Mouse (Mus musculus) spleen, adult 18-20 months (tissue): ENCODE data around the gene Med16.

Experiments
- DNase-seq, 2 experiments: peaks; one replicate each; pipeline ENCODE4 v3.0.0; 2022; ENCODE audit warnings: mixed read lengths in 2 of 2

Gene Med16

GRCm38 (mm10) chr10:79883297-79884084, 25.2 kb downstream of the Med16 start:
- DNase-seq, result peak; percentile 49 to 77

GRCm38 (mm10) chr10:79881981-79882380, 26.7 kb downstream of the Med16 start:
- no peak for DNase-seq

GRCm38 (mm10) chr10:79880721-79881120, 28.0 kb downstream of the Med16 start:
- no peak for DNase-seq

GRCm38 (mm10) chr10:79879527-79879926, 29.2 kb downstream of the Med16 start:
- no peak for DNase-seq

- no peak for DNase-seq
Observed at GRCm38 (mm10) chr10:79877757-79878156, 31.0 kb downstream of the Med16 start.

- peak in 1 of 2 experiments; percentile 49 for DNase-seq
Observed at GRCm38 (mm10) chr10:79877174-79877573, 31.5 kb downstream of the Med16 start.

- no peak for DNase-seq
Observed at GRCm38 (mm10) chr10:79874290-79874862, 34.3 kb downstream of the Med16 start, which contains the start of the genes Prtn3 and Plppr3. TSS of gene Prtn3 (plus strand) at chr10:79874476. TSS of gene Plppr3 (minus strand) at chr10:79874634.

- no peak for DNase-seq
Observed at GRCm38 (mm10) chr10:79873715-79874289, 34.9 kb downstream of the Med16 start.

- no peak for DNase-seq
Observed at GRCm38 (mm10) chr10:79873313-79873712, 35.4 kb downstream of the Med16 start.

GRCm38 (mm10) chr10:79872862-79873261, 35.9 kb downstream of the Med16 start:
- no peak for DNase-seq

- no peak for DNase-seq
Observed at GRCm38 (mm10) chr10:79871845-79872244, 36.9 kb downstream of the Med16 start.

- DNase-seq, result no peak
Observed at GRCm38 (mm10) chr10:79866601-79867000, 42.1 kb downstream of the Med16 start.

GRCm38 (mm10) chr10:79865801-79866295, 42.9 kb downstream of the Med16 start:
- no peak for DNase-seq

GRCm38 (mm10) chr10:79865189-79865601, 43.5 kb downstream of the Med16 start:
- DNase-seq, result no peak

GRCm38 (mm10) chr10:79864351-79865188, 44.2 kb downstream of the Med16 start:
- DNase-seq, result no peak

- no peak for DNase-seq
Observed at GRCm38 (mm10) chr10:79862925-79863324, 45.8 kb downstream of the Med16 start.

GRCm38 (mm10) chr10:79862049-79862788, 46.5 kb downstream of the Med16 start:
- no peak for DNase-seq

- no peak for DNase-seq
Observed at GRCm38 (mm10) chr10:79861230-79862048, 47.3 kb downstream of the Med16 start.

GRCm38 (mm10) chr10:79860079-79860911, 48.4 kb downstream of the Med16 start:
- DNase-seq, result no peak

- no peak for DNase-seq
Observed at GRCm38 (mm10) chr10:79859116-79859515, 49.6 kb downstream of the Med16 start.
